Mouse (Mus musculus) testis, adult 2 months (tissue): Measurements from ENCODE around the gene Ccdc40. TPM values are rescaled to one million over a fixed set of nuclear protein-coding genes. Genes with fewer than 3 reads are reported as not detected.
"Not testable (repeated sequence)": the region's sequence is repeated elsewhere in the genome, so short reads cannot be mapped to it uniquely, and the experiment has no call there.

Experiments used
- H3K27ac ChIP-seq: fragments of 200-500 bp; 2 replicates; pipeline ENCODE4 v1.5.1; 2012; ENCODE audit warnings: low read depth, low read length; ENCODE audit not compliant: control insufficient read depth, insufficient read depth
- H3K27me3 ChIP-seq: fragments of 200-500 bp; 2 replicates; pipeline ENCODE4 v1.6.1; 2012; ENCODE audit warnings: mild to moderate bottlenecking, low read length, moderate library complexity; ENCODE audit not compliant: control insufficient read depth, insufficient read depth
- H3K36me3 ChIP-seq: fragments of 200-500 bp; 2 replicates; pipeline ENCODE4 v1.6.1; 2012; ENCODE audit warnings: mild to moderate bottlenecking, low read length; ENCODE audit not compliant: control insufficient read depth, insufficient read depth
- H3K4me1 ChIP-seq: fragments of 200-500 bp; 2 replicates; pipeline ENCODE4 v1.6.1; 2012; ENCODE audit warnings: low read length; ENCODE audit not compliant: control insufficient read depth, insufficient read depth
- H3K4me3 ChIP-seq: fragments of 200-500 bp; 2 replicates; pipeline ENCODE4 v1.5.1; 2012; ENCODE audit warnings: low read depth, mild to moderate bottlenecking, low read length, moderate library complexity, mixed read lengths; ENCODE audit not compliant: control insufficient read depth
- CTCF ChIP-seq: fragments of 200-500 bp; IDR thresholded peaks from 2 replicates; pipeline ENCODE4 v1.5.1; 2012; ENCODE audit warnings: low read depth, mild to moderate bottlenecking, inconsistent platforms, low read length, moderate library complexity; ENCODE audit not compliant: control insufficient read depth, insufficient read depth, insufficient replicate concordance
- POLR2A ChIP-seq: fragments of 200-500 bp; IDR thresholded peaks from 2 replicates; pipeline ENCODE4 v1.6.1; 2012; ENCODE audit warnings: low read depth, mild to moderate bottlenecking, inconsistent platforms, low read length, moderate library complexity; ENCODE audit not compliant: control insufficient read depth
- polyA plus RNA-seq: library from polyadenylated mRNA; depleted of rRNA; stranded (reverse); fragments of >200 nt; gene quantifications from 2 replicates; pipeline ENCODE4 v1.2.3, GENCODE M21; 2012

Ccdc40 gene
- polyA plus RNA-seq, 1 experiment: 73.2 TPM

- Histone ChIP-seq H3K4me3 (no peak overlapping the region), H3K27ac (no peak overlapping the region), H3K27me3 (no peaks in the 10 kb centered on the region), H3K4me1 (peaks cover 3% of the 10 kb centered on the region), H3K36me3 (no peaks in the 10 kb centered on the region)
- TF ChIP-seq POLR2A (no peak), CTCF (peak; percentile 69)
Observed at GRCm38 (mm10) chr11:119273186-119273930, 45.0 kb downstream of the Ccdc40 start.

- H3K4me3 ChIP-seq: no peak overlapping the region
- H3K27me3 ChIP-seq: no peaks in the 10 kb centered on the region
- no peaks in the 10 kb centered on the region for H3K36me3 ChIP-seq
- no peak overlapping the region for H3K27ac ChIP-seq
- no peaks in the 10 kb centered on the region for H3K4me1 ChIP-seq
- TF ChIP-seq CTCF: no peak
- no peak for TF ChIP-seq POLR2A
Observed at GRCm38 (mm10) chr11:119281030-119281429, 52.7 kb downstream of the Ccdc40 start.

- Histone ChIP-seq H3K4me1 (no peaks in the 10 kb centered on the region), H3K36me3 (no peaks in the 10 kb centered on the region; the same call in none of the 2 replicates), H3K4me3 (no peak overlapping the region), H3K27me3 (no peaks in the 10 kb centered on the region), H3K27ac (no peak overlapping the region)
- TF ChIP-seq POLR2A: no peak
- no peak for TF ChIP-seq CTCF
Observed at GRCm38 (mm10) chr11:119285791-119286527, 57.6 kb downstream of the Ccdc40 start.

GRCm38 (mm10) chr11:119287207-119287992, 59.0 kb downstream of the Ccdc40 start:
- no peaks in the 10 kb centered on the region for H3K27me3 ChIP-seq
- no peak for TF ChIP-seq POLR2A
- TF ChIP-seq CTCF: no peak
- H3K27ac ChIP-seq: no peak overlapping the region
- H3K4me1 ChIP-seq: no peaks in the 10 kb centered on the region
- no peaks in the 10 kb centered on the region; the same call in none of the 2 replicates for H3K36me3 ChIP-seq
- H3K4me3 ChIP-seq: no peak overlapping the region

- H3K27ac ChIP-seq, H3K4me3 ChIP-seq, H3K27me3 ChIP-seq, H3K4me1 ChIP-seq, H3K36me3 ChIP-seq: not testable (repeated sequence)
Observed at GRCm38 (mm10) chr11:119292861-119293260, 64.5 kb downstream of the Ccdc40 start.

GRCm38 (mm10) chr11:119297996-119298395, 69.6 kb downstream of the Ccdc40 start:
- no peak overlapping the region for H3K27ac ChIP-seq
- H3K4me3 ChIP-seq: no peak overlapping the region
- H3K27me3 ChIP-seq: no peaks in the 10 kb centered on the region
- peaks cover 1% of the 10 kb centered on the region for H3K36me3 ChIP-seq
- H3K4me1 ChIP-seq: no peaks in the 10 kb centered on the region; the same call in 1 of the 2 replicates
- TF ChIP-seq CTCF (no peak), POLR2A (no peak)

- H3K36me3 ChIP-seq: no peaks in the 10 kb centered on the region; the same call in 1 of the 2 replicates
- H3K27ac ChIP-seq: no peak overlapping the region
- H3K4me1 ChIP-seq: no peaks in the 10 kb centered on the region; the same call in 1 of the 2 replicates
- no peak for TF ChIP-seq CTCF
- H3K27me3 ChIP-seq: no peaks in the 10 kb centered on the region
- H3K4me3 ChIP-seq: peak overlapping the region; percentile 89
Observed at GRCm38 (mm10) chr11:119298917-119299316, 70.5 kb downstream of the Ccdc40 start.
